ENCODE assay signal across 16 mouse cellular contexts in genomic region chr9:58153095-58153494, GRCm38 (mm10). TPM values are rescaled to one million over a fixed set of nuclear protein-coding genes. Genes with fewer than 3 reads are reported as not detected.
DNase-seq lines count a peak whose midpoint lies in the region; ATAC-seq and TF ChIP-seq lines count a peak whose summit lies in the region.
"Had no signal": no experiment of that assay in that cellular context is flagged by ENCODE, and none has a peak within 500 bp of the region (broad histone marks: within the 10 kb centered on the region; RNA-seq: fewer than 3 reads in every experiment).

No protein-coding gene starts in this region.

- intact Hi-C loops in heart, postnatal 36 days (cut with DNase I), result no loop called here

- peaks cover 16% of the 10 kb centered on the region for H3K4me1 ChIP-seq in heart, embryonic 16.5 days (ENCODE audit: control insufficient read depth, insufficient read depth, low read length)
- no peaks in the 10 kb centered on the region; the same call in 1 of the 2 replicates for H3K4me1 ChIP-seq in midbrain, postnatal 0 days (ENCODE audit: insufficient read depth, low read length)
- 0 out of 2 replicates have a peak, but pooled peaks cover 3% of the 10 kb centered on the region for H3K4me1 ChIP-seq in midbrain, embryonic 11.5 days (ENCODE audit: control insufficient read depth, insufficient read depth, low read length)
- H3K4me1 ChIP-seq in hindbrain, embryonic 16.5 days (ENCODE audit: control insufficient read depth, insufficient read depth, low read depth, low read length), result peaks cover 2% of the 10 kb centered on the region
- H3K4me1 ChIP-seq in stomach, embryonic 16.5 days (ENCODE audit: control insufficient read depth, insufficient read depth, low read length), result peaks cover 48% of the 10 kb centered on the region
- peaks cover 16% of the 10 kb centered on the region for H3K4me1 ChIP-seq in forebrain, embryonic 16.5 days (replicated peaks; ENCODE audit: control insufficient read depth, insufficient read depth, low read length)

- H3K27ac ChIP-seq in heart, embryonic 16.5 days (ENCODE audit: low read length), result peak overlapping the region; percentile 36; the same call in 1 of the 2 replicates
- no peak overlapping the region for H3K27ac ChIP-seq in midbrain, postnatal 0 days (ENCODE audit: low read depth, low read length)
- no peak overlapping the region for H3K27ac ChIP-seq in midbrain, embryonic 11.5 days (ENCODE audit: low read depth, low read length)
- no peak overlapping the region; the same call in 1 of the 2 replicates for H3K27ac ChIP-seq in hindbrain, embryonic 16.5 days (ENCODE audit: low read depth, low read length)
- peak overlapping the region; percentile 63 for H3K27ac ChIP-seq in stomach, embryonic 16.5 days (ENCODE audit: low read length)
- H3K27ac ChIP-seq in forebrain, embryonic 16.5 days (ENCODE audit: low read length), result no peak overlapping the region
- H3K27ac ChIP-seq: midbrain, embryonic 13.5 days; neural tube, embryonic 15.5 days had no signal

- H3K36me3 ChIP-seq in heart, embryonic 16.5 days (ENCODE audit: control insufficient read depth, insufficient read depth), result no peaks in the 10 kb centered on the region
- H3K36me3 ChIP-seq in midbrain, postnatal 0 days (ENCODE audit: insufficient read depth, low read length), result no peaks in the 10 kb centered on the region
- H3K36me3 ChIP-seq in midbrain, embryonic 11.5 days (ENCODE audit: control insufficient read depth, insufficient read depth, low read length), result no peaks in the 10 kb centered on the region
- no peaks in the 10 kb centered on the region for H3K36me3 ChIP-seq in hindbrain, embryonic 16.5 days (ENCODE audit: control insufficient read depth, insufficient read depth, low read length)
- H3K36me3 ChIP-seq in stomach, embryonic 16.5 days (ENCODE audit: control insufficient read depth, insufficient read depth, low read length), result no peaks in the 10 kb centered on the region
- H3K36me3 ChIP-seq in forebrain, embryonic 16.5 days (ENCODE audit: control insufficient read depth, insufficient read depth), result no peaks in the 10 kb centered on the region
- H3K36me3 ChIP-seq: midbrain, embryonic 13.5 days; neural tube, embryonic 15.5 days had no signal

- no peak overlapping the region for H3K4me2 ChIP-seq in heart, embryonic 16.5 days (ENCODE audit: low read depth, low read length)
- no peak overlapping the region for H3K4me2 ChIP-seq in midbrain, postnatal 0 days (ENCODE audit: low read depth, low read length, poor library complexity, severe bottlenecking)
- no peak overlapping the region for H3K4me2 ChIP-seq in midbrain, embryonic 11.5 days
- H3K4me2 ChIP-seq in hindbrain, embryonic 16.5 days (ENCODE audit: low read length), result no peak overlapping the region
- H3K4me2 ChIP-seq in stomach, embryonic 16.5 days (ENCODE audit: low read depth, low read length), result peak overlapping the region; percentile 5; the same call in 1 of the 2 replicates
- H3K4me2 ChIP-seq in forebrain, embryonic 16.5 days (ENCODE audit: low read length), result no peak overlapping the region
- H3K4me2 ChIP-seq: midbrain, embryonic 13.5 days; neural tube, embryonic 15.5 days had no signal

- no peak for DNase-seq in heart, postnatal 36 days
- DNase-seq in midbrain, postnatal 0 days (ENCODE audit: low spot score), result no peak
- DNase-seq in midbrain, embryonic 11.5 days (ENCODE audit: low spot score, missing footprints), result no peak
- DNase-seq: cerebellum, postnatal 25 days; gastrocnemius, postnatal 14 days; kidney, adult 2 months; lung, adult 18-20 months; right cerebral cortex, postnatal 14 days had no signal

- H3K9me3 ChIP-seq in heart, embryonic 16.5 days (replicated peaks; ENCODE audit: control insufficient read depth, low read length), result no peaks in the 10 kb centered on the region
- no peaks in the 10 kb centered on the region for H3K9me3 ChIP-seq in midbrain, postnatal 0 days (ENCODE audit: low read length)
- H3K9me3 ChIP-seq in midbrain, embryonic 11.5 days (ENCODE audit: control insufficient read depth, low read length), result no peaks in the 10 kb centered on the region
- H3K9me3 ChIP-seq in hindbrain, embryonic 16.5 days (ENCODE audit: control insufficient read depth, low read length), result no peaks in the 10 kb centered on the region
- H3K9me3 ChIP-seq in stomach, embryonic 16.5 days (replicated peaks; ENCODE audit: control insufficient read depth, low read length), result no peaks in the 10 kb centered on the region
- no peaks in the 10 kb centered on the region for H3K9me3 ChIP-seq in forebrain, embryonic 16.5 days (ENCODE audit: control insufficient read depth, low read length)
- H3K9me3 ChIP-seq: midbrain, embryonic 13.5 days; neural tube, embryonic 15.5 days had no signal

- TF ChIP-seq CTCF in midbrain, postnatal 0 days (IDR thresholded peaks at IDR 0.05), result no peak

- no peak overlapping the region for H3K9ac ChIP-seq in heart, embryonic 16.5 days (ENCODE audit: low read length)
- no peak overlapping the region for H3K9ac ChIP-seq in midbrain, postnatal 0 days (replicated peaks; ENCODE audit: low read length, poor library complexity, severe bottlenecking)
- no peak overlapping the region for H3K9ac ChIP-seq in midbrain, embryonic 11.5 days (ENCODE audit: low read length)
- no peak overlapping the region for H3K9ac ChIP-seq in hindbrain, embryonic 16.5 days (ENCODE audit: low read depth, low read length)
- H3K9ac ChIP-seq in stomach, embryonic 16.5 days (ENCODE audit: low read length), result 0 out of 2 replicates have a peak overlapping the region, but pooled peaks have one; percentile 0
- H3K9ac ChIP-seq in forebrain, embryonic 16.5 days (replicated peaks; ENCODE audit: low read depth, low read length), result no peak overlapping the region
- H3K9ac ChIP-seq: midbrain, embryonic 13.5 days; neural tube, embryonic 15.5 days had no signal

- WGBS in heart, embryonic 16.5 days, result 70% methylated on average over 3 of the region's 3 CpGs
- 63% methylated on average over 3 of the region's 3 CpGs for WGBS in midbrain, postnatal 0 days
- WGBS in midbrain, embryonic 11.5 days, result 84% methylated on average over 3 of the region's 3 CpGs
- WGBS in hindbrain, embryonic 16.5 days, result 67% methylated on average over 3 of the region's 3 CpGs
- 57% methylated on average over 3 of the region's 3 CpGs for WGBS in stomach, embryonic 16.5 days
- WGBS in forebrain, embryonic 16.5 days, result 51% methylated on average over 3 of the region's 3 CpGs

- H3K4me3 ChIP-seq in heart, embryonic 16.5 days (ENCODE audit: low read length), result no peak overlapping the region
- H3K4me3 ChIP-seq in midbrain, postnatal 0 days (ENCODE audit: low read depth, low read length), result no peak overlapping the region
- H3K4me3 ChIP-seq in midbrain, embryonic 11.5 days (ENCODE audit: low read depth, low read length), result no peak overlapping the region
- H3K4me3 ChIP-seq in hindbrain, embryonic 16.5 days (ENCODE audit: low read length), result no peak overlapping the region
- H3K4me3 ChIP-seq in stomach, embryonic 16.5 days (replicated peaks; ENCODE audit: low read length), result no peak overlapping the region
- H3K4me3 ChIP-seq in forebrain, embryonic 16.5 days (replicated peaks; ENCODE audit: low read length), result no peak overlapping the region
- H3K4me3 ChIP-seq: erythroblast, embryonic 14.5 days; midbrain, embryonic 13.5 days; neural tube, embryonic 15.5 days had no signal

- H3K27me3 ChIP-seq in heart, embryonic 16.5 days (ENCODE audit: control insufficient read depth, insufficient read depth, low read length), result peaks cover 4% of the 10 kb centered on the region
- H3K27me3 ChIP-seq in midbrain, postnatal 0 days (ENCODE audit: insufficient read depth, low read length), result no peaks in the 10 kb centered on the region
- no peaks in the 10 kb centered on the region for H3K27me3 ChIP-seq in midbrain, embryonic 11.5 days (ENCODE audit: control insufficient read depth, insufficient read depth, low read length)
- no peaks in the 10 kb centered on the region for H3K27me3 ChIP-seq in hindbrain, embryonic 16.5 days (replicated peaks; ENCODE audit: control insufficient read depth, insufficient read depth, low read length)
- H3K27me3 ChIP-seq in stomach, embryonic 16.5 days (ENCODE audit: control insufficient read depth, insufficient read depth, low read length), result no peaks in the 10 kb centered on the region
- H3K27me3 ChIP-seq in forebrain, embryonic 16.5 days (replicated peaks; ENCODE audit: control insufficient read depth, insufficient read depth, low read length), result no peaks in the 10 kb centered on the region
- H3K27me3 ChIP-seq: midbrain, embryonic 13.5 days; neural tube, embryonic 15.5 days had no signal

- ATAC-seq in heart, embryonic 16.5 days (replicated peaks; ENCODE audit: extremely low read depth, insufficient read depth, low FRiP score), result no peak
- peak; percentile 13; the same call in 1 of the 2 replicates for ATAC-seq in midbrain, postnatal 0 days (ENCODE audit: low FRiP score)
- no peak for ATAC-seq in midbrain, embryonic 11.5 days (ENCODE audit: low FRiP score)
- ATAC-seq in hindbrain, embryonic 16.5 days, result peak; percentile 51; the same call in 1 of the 2 replicates
- no peak for ATAC-seq in stomach, embryonic 16.5 days (ENCODE audit: insufficient read depth, low FRiP score)
- ATAC-seq in frontal cortex, adult (ENCODE audit: low TSS enrichment), result no peak
- ATAC-seq in forebrain, embryonic 16.5 days, result no peak; the same call in 1 of the 2 replicates
- ATAC-seq: midbrain, embryonic 13.5 days had no signal

RNA-seq across cellular contexts. Expression of gene Ccdc33, which starts 34.5 kb away (rescaled TPM):
- 0.20 and 0.24 TPM in 2 replicates for polyA plus RNA-seq in heart, embryonic 16.5 days (2015; fragmentation: Nextera tagmentation; extraction: Ambion mirVana)
- not detected for total RNA-seq in heart, postnatal 36 days (2021)
- 0.24 and 0.27 TPM in 2 replicates for total RNA-seq in midbrain, postnatal 0 days (2014; rRNA removed)
- polyA plus RNA-seq in midbrain, postnatal 0 days (2015; fragmentation: Nextera tagmentation; extraction: Ambion mirVana), result 1.1 and 1.4 TPM in 2 replicates
- polyA plus RNA-seq in midbrain, embryonic 11.5 days (2014; fragmentation: Nextera tagmentation; extraction: Ambion mirVana), result 0.41 and 0.90 TPM in 2 replicates
- 0.43 and 0.79 TPM in 2 replicates for polyA plus RNA-seq in hindbrain, embryonic 16.5 days (2015; fragmentation: Nextera tagmentation; extraction: Ambion mirVana)
- not detected in 2 replicates for polyA plus RNA-seq in stomach, embryonic 16.5 days (2015; fragmentation: Nextera tagmentation; extraction: Ambion mirVana)
- 0.51 and 0.79 TPM in 2 replicates for polyA plus RNA-seq in forebrain, embryonic 16.5 days (2015; fragmentation: Nextera tagmentation; extraction: Ambion mirVana)
- total RNA-seq: gastrocnemius, postnatal 14 days had no signal
- polyA plus RNA-seq: erythroblast, embryonic 14.5 days; kidney, adult 2 months had no signal

RNA-seq across cellular contexts. Expression of gene Islr, which starts 51.0 kb away (rescaled TPM):
- 27.5 and 27.7 TPM in 2 replicates for polyA plus RNA-seq in heart, embryonic 16.5 days (2015; fragmentation: Nextera tagmentation; extraction: Ambion mirVana)
- total RNA-seq in heart, postnatal 36 days (2021), result 10 to 100 TPM; 28.5 to 30.4 TPM
- total RNA-seq in midbrain, postnatal 0 days (2014; rRNA removed), result 55.6 and 68.8 TPM in 2 replicates
- polyA plus RNA-seq in midbrain, postnatal 0 days (2015; fragmentation: Nextera tagmentation; extraction: Ambion mirVana), result 32.5 and 36.5 TPM in 2 replicates
- 13.0 and 13.9 TPM in 2 replicates for polyA plus RNA-seq in midbrain, embryonic 11.5 days (2014; fragmentation: Nextera tagmentation; extraction: Ambion mirVana)
- polyA plus RNA-seq in hindbrain, embryonic 16.5 days (2015; fragmentation: Nextera tagmentation; extraction: Ambion mirVana), result 40.4 and 50.5 TPM in 2 replicates
- 120 and 128 TPM in 2 replicates for polyA plus RNA-seq in stomach, embryonic 16.5 days (2015; fragmentation: Nextera tagmentation; extraction: Ambion mirVana)
- 16.8 and 25.5 TPM in 2 replicates for polyA plus RNA-seq in forebrain, embryonic 16.5 days (2015; fragmentation: Nextera tagmentation; extraction: Ambion mirVana)
- polyA plus RNA-seq: erythroblast, embryonic 14.5 days had no signal

RNA-seq across cellular contexts. Expression of gene Islr2, which starts 51.0 kb away (rescaled TPM):
- 0.07 and 0.22 TPM in 2 replicates for polyA plus RNA-seq in heart, embryonic 16.5 days (2015; fragmentation: Nextera tagmentation; extraction: Ambion mirVana)
- 1 to 10 TPM; 1.4 to 2.3 TPM for total RNA-seq in heart, postnatal 36 days (2021)
- 233 and 267 TPM in 2 replicates for total RNA-seq in midbrain, postnatal 0 days (2014; rRNA removed)
- polyA plus RNA-seq in midbrain, postnatal 0 days (2015; fragmentation: Nextera tagmentation; extraction: Ambion mirVana), result 16.7 and 18.1 TPM in 2 replicates
- 18.7 and 19.6 TPM in 2 replicates for polyA plus RNA-seq in midbrain, embryonic 11.5 days (2014; fragmentation: Nextera tagmentation; extraction: Ambion mirVana)
- polyA plus RNA-seq in hindbrain, embryonic 16.5 days (2015; fragmentation: Nextera tagmentation; extraction: Ambion mirVana), result 13.8 and 21.5 TPM in 2 replicates
- 1.3 TPM in 2 replicates for polyA plus RNA-seq in stomach, embryonic 16.5 days (2015; fragmentation: Nextera tagmentation; extraction: Ambion mirVana)
- 74.4 and 88.4 TPM in 2 replicates for polyA plus RNA-seq in forebrain, embryonic 16.5 days (2015; fragmentation: Nextera tagmentation; extraction: Ambion mirVana)
- polyA plus RNA-seq: erythroblast, embryonic 14.5 days had no signal

Comparison
In these comparisons a context has a peak if more than half of its experiments do, and no peak if none do; other contexts are left out.
1. ATAC-seq: peak in midbrain, postnatal 0 days (single experiment) and hindbrain, embryonic 16.5 days (single experiment); none in heart, embryonic 16.5 days (single experiment), midbrain, embryonic 11.5 days (single experiment), stomach, embryonic 16.5 days (single experiment), frontal cortex, adult (single experiment) and forebrain, embryonic 16.5 days (single experiment).
2. H3K27ac ChIP-seq: peak in heart, embryonic 16.5 days (single experiment) and stomach, embryonic 16.5 days (single experiment); none in midbrain, postnatal 0 days (single experiment), midbrain, embryonic 11.5 days (single experiment), hindbrain, embryonic 16.5 days (single experiment) and forebrain, embryonic 16.5 days (single experiment).